Mouse (Mus musculus) liver, postnatal 0 days (tissue): Measurements from ENCODE around the gene Pitpnm3.

ENCODE experiments used
- CTCF ChIP-seq: sonication (generic); IDR thresholded peaks from 2 replicates; pipeline ENCODE4 v1.5.1; 2016; ENCODE audit warnings: antibody characterized with exemption, low read depth
- EP300 ChIP-seq: IDR thresholded peaks from 2 replicates; pipeline ENCODE4 v1.6.1; 2016; ENCODE audit warnings: antibody characterized with exemption, low read depth, mild to moderate bottlenecking

GRCm38 (mm10) chr11:72113296-72113695 is 22.3 kb downstream of the Pitpnm3 start:
- no peak for TF ChIP-seq CTCF
- no peak for TF ChIP-seq EP300
